Mouse (Mus musculus) adrenal gland, adult 2 months (tissue): ENCODE data around the gene Tada3. TPM values are rescaled to one million over a fixed set of nuclear protein-coding genes. Genes with fewer than 3 reads are reported as not detected.

Source experiments
- DNase-seq: peaks from one replicate; pipeline ENCODE4 v3.0.0; 2021
- polyA plus RNA-seq: library from polyadenylated mRNA; depleted of rRNA; stranded (reverse); fragments of >200 nt; gene quantifications from 2 replicates; pipeline ENCODE4 v1.2.3, GENCODE M21; 2012
- total RNA-seq, 2 experiments: library from RNA; stranded (reverse); gene quantifications; 2 replicates each; pipeline ENCODE4 v1.2.3; 2021

Gene Tada3
- total and polyA plus RNA-seq, 3 experiments, result 34.5 to 47.0 (median 35.1) TPM

DNA sequence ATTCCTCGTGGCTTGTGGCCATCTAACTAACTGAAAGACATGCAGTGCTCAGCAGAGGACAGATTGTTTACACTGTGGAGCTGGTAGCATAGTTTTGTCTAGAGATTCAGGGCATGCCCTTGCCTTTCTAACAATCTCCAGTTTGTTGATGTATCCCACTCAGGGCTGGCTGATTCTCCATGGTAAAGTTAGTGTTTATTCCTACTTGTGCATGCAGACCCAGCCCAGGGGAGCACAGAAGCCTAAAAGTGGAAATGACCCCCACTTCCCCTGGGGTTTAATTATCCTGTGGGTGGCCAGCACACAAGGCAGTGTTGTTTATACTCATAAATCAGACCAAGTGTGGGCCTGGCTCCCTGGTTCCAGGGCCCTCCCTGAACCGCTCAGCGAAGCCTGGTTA is 8.3 kb upstream of the Tada3 start:
- no peak for DNase-seq

DNA sequence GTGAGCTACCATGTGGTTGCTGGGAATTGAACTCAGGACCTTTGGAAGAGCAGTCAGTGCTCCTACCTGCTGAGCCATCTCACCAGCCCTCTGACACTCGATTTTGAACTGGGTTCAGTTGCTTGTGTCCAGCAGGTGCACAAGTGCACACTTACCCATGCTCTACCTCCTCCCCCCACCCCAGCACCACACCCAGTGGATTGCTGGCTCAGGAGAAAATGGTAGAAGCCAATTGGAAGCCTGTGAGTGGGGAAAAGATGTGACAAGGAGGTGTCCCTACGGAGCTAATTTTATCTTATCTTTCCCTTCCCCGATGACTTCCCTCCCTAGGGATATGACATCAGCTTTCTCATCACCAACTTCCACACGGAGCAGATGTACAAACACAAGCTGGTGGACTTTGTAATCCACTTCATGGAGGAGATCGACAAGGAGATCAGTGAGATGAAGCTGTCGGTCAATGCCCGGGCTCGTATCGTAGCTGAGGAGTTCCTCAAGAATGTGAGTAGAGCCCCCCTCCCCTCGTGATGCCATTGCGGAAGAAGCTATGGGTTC is 7.6 kb upstream of the Tada3 start:
- no peak for DNase-seq

GRCm38 (mm10) chr6:113384351-113384927 is 6.8 kb upstream of the Tada3 start:
- no peak for DNase-seq

DNA sequence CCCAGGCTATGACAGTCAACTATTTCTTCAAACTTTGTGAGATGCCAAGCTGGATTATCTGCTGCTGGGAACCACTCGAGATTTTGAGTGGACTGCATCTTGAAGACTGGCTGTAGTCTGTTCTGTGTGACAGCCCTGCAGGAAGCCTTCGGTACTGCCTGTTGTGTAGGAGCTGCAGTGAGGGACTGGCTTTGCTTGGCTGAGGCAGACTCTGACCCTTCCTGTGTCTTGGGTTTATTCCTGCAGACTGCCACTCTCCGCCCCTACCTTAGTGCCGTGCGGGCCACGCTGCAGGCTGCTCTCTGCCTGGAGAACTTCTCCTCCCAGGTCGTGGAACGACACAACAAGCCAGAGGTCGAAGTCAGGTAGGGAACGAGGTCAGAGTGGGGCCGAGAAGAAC is 2.8 kb upstream of the Tada3 start:
- no peak for DNase-seq

GRCm38 (mm10) chr6:113379246-113379645 is 1.6 kb upstream of the Tada3 start:
- no peak for DNase-seq

- DNase-seq, result no peak
Observed at GRCm38 (mm10) chr6:113377172-113377495, 549 bp downstream of the Tada3 start.

- peak; percentile 39 for DNase-seq
Observed at GRCm38 (mm10) chr6:113373491-113373890, 4.2 kb downstream of the Tada3 start.

DNA sequence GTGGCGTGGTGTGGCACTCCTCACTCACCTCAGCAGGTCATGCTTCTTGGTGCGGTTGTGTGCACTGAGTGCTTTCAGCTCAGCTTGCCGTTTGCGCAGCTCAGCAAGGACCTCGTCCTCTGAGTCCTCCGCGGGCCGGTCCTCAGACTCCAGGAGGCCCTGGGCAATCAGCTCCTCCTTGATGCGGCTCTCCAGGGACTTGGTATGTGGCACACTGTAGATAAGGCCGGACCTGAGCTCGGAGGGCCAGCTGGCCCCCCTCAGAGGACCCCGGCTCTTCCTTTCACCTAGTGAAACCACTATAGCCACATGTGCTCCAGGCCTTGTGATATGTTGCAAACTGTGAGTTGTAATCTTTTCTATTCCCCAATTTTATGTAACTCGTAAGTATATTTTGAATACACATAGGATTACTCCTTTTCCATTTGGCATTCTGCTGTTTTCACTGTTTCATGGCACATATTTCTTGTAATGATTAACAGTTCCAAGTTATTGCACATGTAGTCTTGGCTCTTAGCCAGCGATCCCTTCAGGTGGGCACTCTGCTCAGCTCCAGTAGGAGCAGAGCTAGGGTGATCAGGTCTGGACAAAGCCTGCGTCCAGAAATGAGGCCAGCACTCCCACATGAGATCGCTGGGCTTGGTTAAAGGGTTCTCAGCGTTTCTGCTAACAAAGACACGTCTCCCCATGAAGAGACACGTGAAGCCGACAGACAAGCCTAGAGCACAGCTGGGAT is 7.3 kb downstream of the Tada3 start:
- no peak for DNase-seq

DNA sequence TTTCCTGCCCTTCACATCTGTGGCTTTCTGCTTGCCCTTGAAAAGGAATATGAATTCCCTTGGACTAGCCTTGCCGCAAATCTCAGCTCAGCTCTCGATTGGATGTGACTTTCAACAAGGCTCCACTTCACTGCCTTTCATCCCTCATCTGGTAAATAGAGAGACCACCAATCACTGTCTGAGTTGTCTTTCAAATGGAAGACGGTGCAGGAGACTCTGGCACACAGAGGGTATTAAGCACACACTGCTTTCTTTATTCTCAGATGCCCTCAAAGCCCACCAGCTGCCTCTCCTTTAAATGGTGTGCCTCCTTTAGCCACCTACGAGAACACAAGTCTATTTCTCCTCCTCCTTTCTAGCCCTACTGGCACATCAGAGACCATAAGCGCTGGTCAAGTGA is 9.1 kb downstream of the Tada3 start:
- DNase-seq, result no peak

DNA sequence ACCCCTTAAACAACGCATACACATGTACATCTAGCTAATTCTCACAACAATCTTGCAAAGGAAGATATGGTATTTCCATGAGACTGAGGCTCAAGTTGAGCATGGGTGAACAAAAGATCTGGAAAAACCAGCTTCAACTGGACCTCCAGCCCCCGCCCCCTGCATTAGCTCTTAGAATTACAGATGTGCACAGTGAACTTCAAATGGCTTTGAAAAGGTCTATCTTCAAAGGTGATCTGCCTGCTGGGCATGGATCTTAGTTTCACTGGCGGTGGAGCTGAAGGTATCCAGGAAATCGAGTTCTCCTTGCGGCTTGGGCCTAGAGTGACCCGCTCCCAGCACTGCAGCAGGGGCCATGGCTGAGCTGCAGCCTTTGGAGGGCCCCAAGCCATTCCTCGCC is 9.6 kb downstream of the Tada3 start:
- DNase-seq, result no peak

- DNase-seq, result no peak
Observed at GRCm38 (mm10) chr6:113367574-113367973, 10.1 kb downstream of the Tada3 start.

- no peak for DNase-seq
Observed at GRCm38 (mm10) chr6:113366639-113367038, 11.0 kb downstream of the Tada3 start.

- DNase-seq, result peak; percentile 73
Observed at GRCm38 (mm10) chr6:113364518-113365135, 13.1 kb downstream of the Tada3 start.

DNA sequence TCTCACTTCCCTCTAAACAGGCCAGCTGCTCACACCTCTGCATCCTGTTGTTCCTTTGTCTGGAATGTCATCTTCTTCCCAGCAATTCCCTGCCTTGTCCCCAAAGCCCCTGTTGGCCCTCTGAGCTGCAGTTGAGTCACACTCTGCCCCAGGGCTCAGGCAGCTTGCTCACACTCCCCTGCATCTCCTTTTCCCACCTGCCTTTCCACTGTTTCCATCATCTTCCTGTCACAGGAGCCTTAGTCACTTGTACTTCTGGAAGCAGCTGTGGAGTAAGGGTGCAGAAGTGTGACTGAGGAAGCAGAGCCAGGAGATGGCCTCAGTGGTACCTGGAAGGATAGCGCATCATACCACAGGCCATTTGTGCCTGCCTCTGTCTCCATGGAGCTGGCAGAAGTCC is 15.4 kb downstream of the Tada3 start:
- DNase-seq, result no peak

- no peak for DNase-seq
Observed at GRCm38 (mm10) chr6:113361476-113361875, 16.2 kb downstream of the Tada3 start.

GRCm38 (mm10) chr6:113353696-113354095 is 24.0 kb downstream of the Tada3 start:
- DNase-seq, result no peak

- DNase-seq, result peak; percentile 45
Observed at GRCm38 (mm10) chr6:113352820-113353219, 24.9 kb downstream of the Tada3 start.

- DNase-seq, result no peak
Observed at GRCm38 (mm10) chr6:113351653-113352052, 26.0 kb downstream of the Tada3 start.

GRCm38 (mm10) chr6:113351161-113351560 is 26.5 kb downstream of the Tada3 start:
- DNase-seq, result no peak

GRCm38 (mm10) chr6:113350538-113350937 is 27.1 kb downstream of the Tada3 start:
- DNase-seq, result no peak

DNA sequence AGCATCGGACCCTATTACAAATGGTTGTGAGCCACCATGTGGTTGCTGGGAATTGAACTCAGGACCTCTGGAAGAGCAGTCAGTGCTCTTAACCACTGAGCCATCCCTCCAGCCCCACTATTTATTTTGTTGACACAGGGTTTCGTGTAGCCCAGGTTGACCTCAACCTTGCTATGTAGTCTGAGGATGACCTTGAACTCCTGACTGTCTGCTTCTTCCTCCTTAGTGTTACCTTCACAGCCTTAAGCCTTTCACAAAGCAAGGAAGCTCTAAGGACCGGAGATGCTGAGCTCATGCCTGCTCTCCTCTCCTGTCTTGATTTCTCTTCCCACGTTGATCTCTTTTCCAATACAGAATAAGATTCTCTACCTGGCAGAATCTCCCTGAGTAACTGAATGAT is 30.8 kb downstream of the Tada3 start:
- no peak for DNase-seq

DNA sequence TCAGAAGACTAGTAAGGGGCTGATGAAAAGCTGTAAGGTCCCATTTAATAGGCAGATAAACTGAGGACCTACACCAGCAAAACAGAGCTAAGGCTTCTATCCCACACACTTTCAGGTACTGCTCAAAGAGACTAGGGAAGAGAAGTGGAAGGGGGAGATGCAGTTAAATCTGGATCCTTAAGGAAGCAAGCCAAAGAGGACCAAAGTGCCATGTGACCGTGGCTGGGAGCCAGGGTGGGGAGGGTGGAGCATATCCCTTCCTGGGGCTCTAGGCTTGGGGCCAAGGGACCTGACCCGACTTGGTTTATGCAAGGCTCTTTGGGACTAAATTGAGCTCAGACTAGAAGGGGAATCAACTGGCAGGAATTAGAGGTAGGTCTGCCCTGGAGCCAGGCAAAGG is 33.4 kb downstream of the Tada3 start:
- DNase-seq, result peak; percentile 87
